Mouse (Mus musculus) heart, postnatal 10 days (tissue): Measurements from ENCODE around the gene Slc39a11. TPM values are rescaled to one million over a fixed set of nuclear protein-coding genes. Genes with fewer than 3 reads are reported as not detected.
"Not testable (repeated sequence)": the region's sequence is repeated elsewhere in the genome, so short reads cannot be mapped to it uniquely, and the experiment has no call there.

Source experiments
- DNase-seq, 2 experiments: peaks; one replicate each; pipeline ENCODE4 v3.0.0; 2021
- intact Hi-C: fragments of 180-260 bp; cut with DNase I; formaldehyde crosslinking; loops from one replicate; pipeline ENCODE4 v1.15.1; 2025
- total RNA-seq, 2 experiments: library from RNA; stranded (reverse); gene quantifications; 2 replicates each; pipeline ENCODE4 v1.2.3; 2021

The Slc39a11 gene
- total RNA-seq, 2 experiments from 2014 or later = 6.2 to 8.1 TPM

GRCm38 (mm10) chr11:113610266-113610665 is 39.6 kb downstream of the Slc39a11 start:
- peak in 1 of 2 experiments; percentile 38 for DNase-seq
- intact Hi-C loops = no loop called here

GRCm38 (mm10) chr11:113609581-113609980 is 40.3 kb downstream of the Slc39a11 start:
- intact Hi-C loops = no loop called here
- no peak for DNase-seq

GRCm38 (mm10) chr11:113607556-113607955 is 42.3 kb downstream of the Slc39a11 start:
- DNase-seq = no peak

GRCm38 (mm10) chr11:113601616-113602343 is 48.1 kb downstream of the Slc39a11 start:
- intact Hi-C loops = no loop called here
- DNase-seq = no peak

More at GRCm38 (mm10) chr11:113607556-113607955, 42.3 kb downstream of the Slc39a11 start:
- intact Hi-C loops = no loop called here

GRCm38 (mm10) chr11:113600526-113601245 is 49.2 kb downstream of the Slc39a11 start:
- intact Hi-C loops = no loop called here
- no peak for DNase-seq

GRCm38 (mm10) chr11:113597632-113598031 is 52.2 kb downstream of the Slc39a11 start:
- intact Hi-C loops = no loop called here
- no peak for DNase-seq

- intact Hi-C loops = no loop called here
- no peak for DNase-seq
These were observed 54.7 kb downstream of the Slc39a11 start for GRCm38 (mm10) chr11:113595144-113595543.

- intact Hi-C loops = no loop called here
- DNase-seq = no peak
These were observed 60.9 kb downstream of the Slc39a11 start for GRCm38 (mm10) chr11:113588936-113589335.

- intact Hi-C loops = no loop called here
These were observed 63.5 kb downstream of the Slc39a11 start for GRCm38 (mm10) chr11:113586423-113586822.

GRCm38 (mm10) chr11:113583879-113584661 is 65.8 kb downstream of the Slc39a11 start:
- intact Hi-C loops = no loop called here
- peak; percentile 8 to 18 for DNase-seq

More at GRCm38 (mm10) chr11:113586423-113586822, 63.5 kb downstream of the Slc39a11 start:
- DNase-seq = no peak

GRCm38 (mm10) chr11:113577221-113577620 is 72.7 kb downstream of the Slc39a11 start:
- intact Hi-C loops = no loop called here

GRCm38 (mm10) chr11:113572641-113573040 is 77.2 kb downstream of the Slc39a11 start:
- intact Hi-C loops = no loop called here
- no peak for DNase-seq

More at GRCm38 (mm10) chr11:113577221-113577620, 72.7 kb downstream of the Slc39a11 start:
- no peak for DNase-seq

GRCm38 (mm10) chr11:113571616-113572015 is 78.3 kb downstream of the Slc39a11 start:
- intact Hi-C loops = no loop called here
- no peak for DNase-seq

GRCm38 (mm10) chr11:113568999-113569398 is 80.9 kb downstream of the Slc39a11 start:
- intact Hi-C loops = no loop called here
- no peak for DNase-seq

- DNase-seq, intact Hi-C loops: not testable (repeated sequence)
These were observed 82.0 kb downstream of the Slc39a11 start for GRCm38 (mm10) chr11:113567926-113568325.

GRCm38 (mm10) chr11:113565006-113565995 is 84.6 kb downstream of the Slc39a11 start:
- peak; percentile 77 to 88 for DNase-seq
- intact Hi-C loops = no loop called here

- intact Hi-C loops = no loop called here
These were observed 87.6 kb downstream of the Slc39a11 start for GRCm38 (mm10) chr11:113562326-113562725.

GRCm38 (mm10) chr11:113560150-113560549 is 89.7 kb downstream of the Slc39a11 start:
- DNase-seq = no peak
- intact Hi-C loops = no loop called here

More at GRCm38 (mm10) chr11:113562326-113562725, 87.6 kb downstream of the Slc39a11 start:
- no peak for DNase-seq

- intact Hi-C loops = no loop called here
- DNase-seq = no peak
These were observed 91.4 kb downstream of the Slc39a11 start for GRCm38 (mm10) chr11:113558505-113558904.

GRCm38 (mm10) chr11:113556142-113556541 is 93.7 kb downstream of the Slc39a11 start:
- DNase-seq = no peak
- intact Hi-C loops = no loop called here
